Mouse (Mus musculus) spleen, embryonic (tissue): ENCODE data around the gene Tceal7.
"Not testable (repeated sequence)": the region's sequence is repeated elsewhere in the genome, so short reads cannot be mapped to it uniquely, and the experiment has no call there.

ENCODE experiments used
- CTCF ChIA-PET: fragments of 350-600 bp; sonication (Branson Sonifier 250); formaldehyde crosslinking; loops from one replicate; lab custom pipeline; 2022; lab: Charles Lee

The Tceal7 gene

GRCm38 (mm10) chrX:136214729-136215677 lies at the start of gene Tceal7, which contains the start of gene Bex1:
Gene Tceal7 (plus strand): TSS chrX:136214779.
Gene Bex1 (minus strand): TSS chrX:136215513.
- CTCF ChIA-PET, result not testable (repeated sequence)

DNA sequence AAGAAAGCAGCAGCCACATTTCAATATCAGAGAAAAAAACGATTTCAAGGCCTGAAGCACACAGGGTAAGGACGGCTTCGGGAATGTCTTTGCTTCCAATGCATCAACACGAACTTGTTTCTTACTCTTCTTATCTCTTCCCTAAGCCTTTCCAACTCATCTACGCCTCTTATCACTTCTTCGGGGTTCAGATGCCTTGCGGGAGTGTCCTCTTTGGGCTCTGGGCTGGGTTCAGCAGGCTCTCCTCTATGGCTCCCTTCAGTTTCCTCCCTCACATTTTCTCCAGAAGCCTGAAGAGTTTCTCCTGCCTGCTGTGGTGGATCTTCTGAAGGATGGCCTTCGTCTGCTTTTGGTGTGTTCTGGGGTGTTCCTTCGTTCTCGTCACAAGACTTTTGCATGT lies 44.0 kb upstream of the Tceal7 start:
- CTCF ChIA-PET, result no interaction called here

DNA sequence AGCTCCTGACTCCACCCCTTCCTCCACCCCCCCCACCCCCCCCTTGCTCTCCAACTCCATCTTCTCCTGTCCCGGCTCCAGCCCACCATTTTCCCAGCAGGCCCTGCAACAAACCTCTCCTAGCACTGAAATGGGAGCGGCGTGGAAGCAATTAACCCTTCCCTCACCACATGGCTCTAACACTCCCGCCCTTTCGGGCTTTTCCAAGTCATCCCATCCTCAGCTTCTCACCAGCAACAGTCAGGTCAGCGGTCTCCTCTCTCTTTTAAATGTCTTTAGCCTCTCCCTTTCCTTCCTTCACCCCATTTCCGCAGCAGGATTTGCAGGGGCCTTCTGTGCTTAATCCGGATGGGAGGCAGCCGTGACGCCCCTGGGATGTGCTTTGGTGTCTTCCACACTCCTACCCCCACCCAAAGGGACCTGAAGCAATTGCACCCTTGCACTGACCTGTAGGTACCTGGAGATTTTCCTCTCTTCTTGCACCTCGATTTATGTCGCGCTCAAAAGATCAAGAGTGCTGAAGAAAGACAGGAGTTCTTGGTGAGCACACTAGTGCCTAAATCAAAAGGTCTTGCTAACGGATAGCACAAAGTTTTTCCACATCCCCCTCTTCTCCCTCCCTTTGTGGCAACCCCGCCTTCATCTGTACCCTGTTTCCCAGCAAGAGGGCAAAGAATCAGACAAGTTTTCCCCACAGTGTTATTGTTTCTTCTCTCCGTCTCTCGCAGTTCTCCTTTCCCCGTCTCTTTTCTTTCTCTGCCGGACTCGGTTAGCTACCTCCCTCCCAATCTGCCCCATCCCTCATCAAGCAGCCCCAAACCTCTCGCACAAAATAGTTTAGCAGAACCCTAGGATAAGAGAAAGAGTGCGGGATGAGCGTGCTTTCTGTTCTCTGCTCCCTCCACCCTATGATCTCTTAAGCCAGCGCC lies 43.1 kb upstream of the Tceal7 start:
- CTCF ChIA-PET, result no interaction called here

DNA sequence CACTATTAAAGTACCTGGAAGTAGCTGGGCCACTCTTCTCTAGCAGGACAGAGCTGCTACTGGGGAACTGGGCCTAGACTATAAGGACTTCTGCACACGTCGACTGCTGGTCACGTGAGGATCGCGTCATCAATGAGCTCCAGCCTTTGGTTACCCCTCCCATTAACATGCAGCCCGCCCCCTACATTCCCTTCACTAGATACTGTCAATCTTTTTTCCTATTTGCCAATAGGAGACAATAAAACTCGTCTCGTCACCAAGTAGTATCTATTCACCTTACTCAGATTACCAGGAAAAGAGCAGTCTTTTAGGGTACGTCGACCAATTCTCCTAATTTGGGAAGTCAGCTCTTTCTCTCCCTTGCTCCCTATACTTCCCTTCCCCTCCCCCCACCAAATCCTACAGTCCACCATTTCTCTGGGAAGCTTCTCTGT lies 42.4 kb upstream of the Tceal7 start, which contains the start of gene Tceal8:
Gene Tceal8 (minus strand): TSS at position 225 of the 434 bp plus-strand sequence.
- CTCF ChIA-PET, result no interaction called here

- CTCF ChIA-PET, result no interaction called here
Observed at GRCm38 (mm10) chrX:136172786-136173185, 41.8 kb upstream of the Tceal7 start.

DNA sequence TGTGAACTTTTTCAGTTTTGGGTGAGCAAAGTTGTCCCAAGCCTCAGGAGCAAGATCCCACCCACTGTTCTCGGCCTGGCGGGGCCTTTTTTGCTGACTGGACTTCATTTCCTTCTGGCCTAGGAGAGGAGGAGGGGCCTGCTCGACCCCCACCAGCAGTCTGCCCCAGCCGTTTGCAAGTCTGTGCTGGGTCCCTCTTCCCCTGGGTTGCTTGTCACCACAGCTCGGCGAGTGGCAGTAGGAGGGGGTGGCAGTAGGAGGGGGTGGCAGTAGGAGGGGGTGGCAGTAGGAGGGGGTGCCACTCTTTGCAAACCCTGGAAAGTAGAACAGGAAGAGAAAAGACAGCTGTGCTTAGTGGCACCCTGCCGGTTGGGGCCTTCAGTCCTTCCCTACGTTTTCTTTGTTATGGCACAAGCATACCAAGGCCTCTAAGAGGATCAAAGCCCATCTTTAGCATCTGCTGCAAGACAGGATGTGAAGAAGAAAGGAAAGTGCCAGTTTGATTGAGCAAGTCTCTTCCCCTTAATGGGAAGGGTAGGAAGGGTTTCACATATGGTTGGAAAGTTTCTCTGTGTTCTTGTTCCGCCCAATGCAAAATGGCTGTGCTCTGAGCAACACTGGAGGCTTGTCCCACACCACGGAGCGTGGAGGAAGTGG lies 33.6 kb upstream of the Tceal7 start:
- CTCF ChIA-PET, result no interaction called here

DNA sequence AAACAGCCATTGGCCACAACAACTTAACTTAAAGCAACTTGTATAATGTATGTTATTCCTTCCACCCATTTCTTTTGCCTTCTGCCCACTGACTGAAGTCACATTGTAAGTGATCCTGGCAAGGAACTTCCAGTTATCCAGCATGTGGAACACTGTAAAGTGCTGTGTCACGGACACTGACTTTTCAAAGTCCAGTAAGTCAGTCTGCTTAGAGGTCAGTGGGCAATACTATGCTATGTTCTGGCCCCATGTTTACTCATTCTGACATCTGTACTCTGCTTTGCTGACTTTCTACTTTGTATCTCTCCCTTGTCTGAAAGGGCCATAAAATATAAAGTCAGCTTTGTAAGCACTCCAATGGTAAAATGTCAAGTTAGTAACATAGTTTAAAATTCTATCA lies 31.5 kb upstream of the Tceal7 start:
- CTCF ChIA-PET, result no interaction called here

- CTCF ChIA-PET, result no interaction called here
Observed at GRCm38 (mm10) chrX:136195193-136195944, 19.2 kb upstream of the Tceal7 start.

GRCm38 (mm10) chrX:136196873-136197272 lies 17.7 kb upstream of the Tceal7 start:
- CTCF ChIA-PET, result no interaction called here

- CTCF ChIA-PET, result no interaction called here
Observed at GRCm38 (mm10) chrX:136203257-136203656, 11.3 kb upstream of the Tceal7 start.

DNA sequence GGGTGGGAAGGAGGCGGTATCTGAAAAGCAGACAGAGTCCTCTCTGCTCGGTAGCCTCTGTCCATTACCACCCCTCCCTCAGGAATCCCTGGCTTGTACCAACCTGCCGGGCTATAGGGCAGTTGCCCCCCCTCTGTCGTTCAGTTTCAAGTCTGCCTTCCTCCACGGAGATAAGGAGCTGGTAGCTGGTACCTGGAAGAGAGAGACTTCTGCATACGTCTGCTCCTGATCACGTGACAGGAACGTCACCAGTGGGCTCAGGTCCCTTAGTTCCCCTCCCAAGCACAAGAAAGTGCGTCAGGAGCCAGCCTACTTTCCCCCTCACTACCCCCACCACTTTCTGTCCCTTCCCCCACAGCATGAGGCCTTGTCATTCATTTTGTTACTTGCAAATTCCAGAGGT lies 10.9 kb upstream of the Tceal7 start, which contains the start of gene Tceal5:
Gene Tceal5 (minus strand): TSS at position 213 of the 403 bp plus-strand sequence.
- CTCF ChIA-PET, result no interaction called here

DNA sequence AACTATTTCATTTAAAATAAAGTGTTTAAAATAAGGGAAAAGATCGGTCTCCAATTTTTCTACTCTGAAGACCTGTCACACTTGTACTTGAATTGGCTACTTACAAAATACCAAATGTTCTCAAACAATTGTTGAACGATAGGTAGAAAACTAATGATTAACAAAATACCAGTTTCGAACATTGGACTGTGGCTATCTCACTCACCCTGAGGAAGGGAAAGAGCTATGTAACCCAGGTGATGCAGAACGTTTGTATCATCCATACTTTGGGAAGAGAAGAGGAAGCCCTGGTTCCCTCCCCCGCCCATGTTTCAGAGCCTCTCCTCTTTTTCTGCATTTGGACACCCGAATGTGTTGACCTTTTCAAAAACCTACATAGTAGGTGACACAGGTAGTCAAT lies 10.2 kb upstream of the Tceal7 start:
- CTCF ChIA-PET, result no interaction called here

GRCm38 (mm10) chrX:136213396-136213795 lies 1.2 kb upstream of the Tceal7 start:
- CTCF ChIA-PET, result no interaction called here

DNA sequence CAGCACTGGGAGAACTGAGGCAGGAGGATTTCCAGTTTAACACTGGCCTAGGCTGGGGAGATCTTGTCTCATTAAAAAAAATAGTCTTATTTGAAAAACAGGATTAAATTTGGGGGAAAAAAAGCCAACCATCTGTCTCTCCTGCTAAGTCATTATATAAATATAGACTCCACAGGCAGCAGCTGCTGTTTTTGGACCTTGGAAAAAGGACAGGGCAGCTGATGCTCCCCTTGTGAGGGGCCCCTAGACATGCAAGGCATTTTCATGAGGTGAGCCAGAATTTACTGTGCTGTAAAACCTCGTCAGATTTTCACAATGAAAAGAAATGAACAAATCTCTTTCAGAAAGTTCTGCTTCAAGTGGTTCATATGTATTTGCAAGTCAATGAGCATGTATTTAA lies 1.7 kb downstream of the Tceal7 start:
- CTCF ChIA-PET, result no interaction called here

- CTCF ChIA-PET, result no interaction called here
Observed at GRCm38 (mm10) chrX:136223714-136224113, 9.1 kb downstream of the Tceal7 start.

- CTCF ChIA-PET, result no interaction called here
Observed at GRCm38 (mm10) chrX:136227768-136228167, 13.2 kb downstream of the Tceal7 start.

GRCm38 (mm10) chrX:136238118-136238517 lies 23.5 kb downstream of the Tceal7 start:
- CTCF ChIA-PET, result no interaction called here

DNA sequence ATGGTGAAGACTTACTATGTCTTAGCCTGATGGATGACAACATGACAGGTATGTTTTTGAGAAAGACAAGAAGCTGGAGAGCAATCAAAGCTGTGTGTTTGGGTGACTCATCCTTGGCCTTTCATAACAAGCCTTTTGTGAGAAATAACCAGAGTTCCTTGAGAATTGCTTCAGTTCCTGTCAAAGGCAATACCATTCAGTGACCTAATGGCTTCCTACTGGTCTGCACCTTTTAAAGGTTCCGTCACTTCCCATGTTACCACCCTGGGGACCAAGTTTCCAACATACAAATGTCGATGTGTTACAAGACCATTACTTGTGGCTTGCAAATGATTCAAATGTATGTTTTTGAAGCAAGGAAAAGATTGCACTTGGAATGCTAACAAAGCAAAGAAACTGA lies 28.6 kb downstream of the Tceal7 start:
- CTCF ChIA-PET, result no interaction called here

DNA sequence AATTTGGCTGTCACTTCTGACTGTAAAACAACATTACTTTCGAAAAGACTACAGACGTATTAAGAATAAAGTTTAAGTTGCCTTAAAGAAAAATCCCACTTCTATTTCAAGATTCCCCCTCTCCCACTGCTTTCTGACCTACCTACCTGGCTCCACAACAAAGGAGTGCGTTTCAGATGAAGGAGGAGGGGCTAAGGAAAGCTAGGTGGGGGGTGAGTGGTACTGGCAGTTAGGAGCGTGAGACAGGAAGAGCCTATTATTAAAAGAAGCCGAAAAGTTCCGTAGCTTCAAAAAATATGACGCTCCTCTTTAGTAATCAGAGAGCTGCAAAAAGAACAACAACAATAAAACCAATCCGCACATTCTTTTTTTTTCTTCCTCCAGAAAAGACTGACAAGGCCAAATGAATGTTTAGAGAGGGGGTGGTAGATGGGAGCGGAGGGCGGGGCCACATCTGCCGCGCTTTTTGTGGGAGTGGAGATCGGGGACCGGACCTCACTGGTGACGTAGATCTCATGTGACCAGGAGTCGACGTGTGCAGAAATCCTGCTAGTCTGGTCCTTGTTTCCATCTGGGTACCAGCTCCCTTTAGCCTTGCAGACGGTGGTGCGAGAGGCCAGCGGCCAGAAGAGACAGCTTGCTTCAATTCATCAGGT lies 30.1 kb downstream of the Tceal7 start, which contains the start of gene Tceal9:
Gene Tceal9 (plus strand): TSS at position 506 of the 656 bp plus-strand sequence.
- CTCF ChIA-PET, result no interaction called here

- CTCF ChIA-PET, result no interaction called here
Observed at GRCm38 (mm10) chrX:136245521-136246071, 31.0 kb downstream of the Tceal7 start.
